Mouse (Mus musculus): ENCODE results near the gene Nudt3. TPM values are rescaled to one million over a fixed set of nuclear protein-coding genes. Genes with fewer than 3 reads are reported as not detected.

Nudt3 gene
- polyA plus RNA-seq, 1 experiment, result 97.1 TPM

- Histone ChIP-seq H3K27ac (ENCODE audit: control insufficient read depth, insufficient read depth, low read depth, low read length, poor library complexity) (no peak overlapping the region), H3K4me1 (ENCODE audit: control insufficient read depth, insufficient read depth, low read length) (peaks cover 4% of the 10 kb centered on the region), H3K4me3 (replicated peaks; ENCODE audit: control insufficient read depth, low read depth, low read length) (no peak overlapping the region)
- TF ChIP-seq CTCF (IDR thresholded peaks at IDR 0.05; ENCODE audit: control insufficient read depth, insufficient read depth, low read length) (no peak), POLR2A (IDR thresholded peaks at IDR 0.05; ENCODE audit: borderline replicate concordance, control insufficient read depth, low read depth, low read length) (no peak)
- WGBS, result 55% methylated on average over 7 of the region's 7 CpGs
Observed at GRCm38 (mm10) chr17:27615388-27615787, 7.9 kb downstream of the Nudt3 start.

- TF ChIP-seq POLR2A (IDR thresholded peaks at IDR 0.05; ENCODE audit: borderline replicate concordance, control insufficient read depth, low read depth, low read length) (no peak), CTCF (IDR thresholded peaks at IDR 0.05; ENCODE audit: control insufficient read depth, insufficient read depth, low read length) (no peak)
- Histone ChIP-seq H3K4me3 (replicated peaks; ENCODE audit: control insufficient read depth, low read depth, low read length) (no peak overlapping the region), H3K4me1 (ENCODE audit: control insufficient read depth, insufficient read depth, low read length) (peaks cover 4% of the 10 kb centered on the region), H3K27ac (ENCODE audit: control insufficient read depth, insufficient read depth, low read depth, low read length, poor library complexity) (no peak overlapping the region)
- WGBS, result 80% methylated on average over 4 of the region's 4 CpGs
Observed at GRCm38 (mm10) chr17:27613016-27613415, 10.3 kb downstream of the Nudt3 start.

- WGBS, result 46% methylated on average over 5 of the region's 5 CpGs
Observed at GRCm38 (mm10) chr17:27611994-27612393, 11.3 kb downstream of the Nudt3 start.

GRCm38 (mm10) chr17:27611519-27611884 lies 11.8 kb downstream of the Nudt3 start:
- Histone ChIP-seq H3K4me3 (replicated peaks; ENCODE audit: control insufficient read depth, low read depth, low read length) (no peak overlapping the region), H3K4me1 (ENCODE audit: control insufficient read depth, insufficient read depth, low read length) (peaks cover 4% of the 10 kb centered on the region), H3K27ac (ENCODE audit: control insufficient read depth, insufficient read depth, low read depth, low read length, poor library complexity) (no peak overlapping the region)
- TF ChIP-seq POLR2A (IDR thresholded peaks at IDR 0.05; ENCODE audit: borderline replicate concordance, control insufficient read depth, low read depth, low read length) (no peak), CTCF (IDR thresholded peaks at IDR 0.05; ENCODE audit: control insufficient read depth, insufficient read depth, low read length) (no peak)
- 37% methylated on average over 3 of the region's 3 CpGs for WGBS

More at GRCm38 (mm10) chr17:27611994-27612393, 11.3 kb downstream of the Nudt3 start:
- Histone ChIP-seq H3K4me3 (replicated peaks; ENCODE audit: control insufficient read depth, low read depth, low read length) (no peak overlapping the region), H3K27ac (ENCODE audit: control insufficient read depth, insufficient read depth, low read depth, low read length, poor library complexity) (no peak overlapping the region), H3K4me1 (ENCODE audit: control insufficient read depth, insufficient read depth, low read length) (peaks cover 4% of the 10 kb centered on the region)
- TF ChIP-seq CTCF (IDR thresholded peaks at IDR 0.05; ENCODE audit: control insufficient read depth, insufficient read depth, low read length) (no peak), POLR2A (IDR thresholded peaks at IDR 0.05; ENCODE audit: borderline replicate concordance, control insufficient read depth, low read depth, low read length) (no peak)

GRCm38 (mm10) chr17:27610679-27611518 lies 12.4 kb downstream of the Nudt3 start:
- no peak overlapping the region for H3K27ac ChIP-seq (ENCODE audit: control insufficient read depth, insufficient read depth, low read depth, low read length, poor library complexity)
- H3K4me3 ChIP-seq (replicated peaks; ENCODE audit: control insufficient read depth, low read depth, low read length), result no peak overlapping the region
- TF ChIP-seq POLR2A (IDR thresholded peaks at IDR 0.05; ENCODE audit: borderline replicate concordance, control insufficient read depth, low read depth, low read length), result no peak
- TF ChIP-seq CTCF (IDR thresholded peaks at IDR 0.05; ENCODE audit: control insufficient read depth, insufficient read depth, low read length), result no peak
- peaks cover 4% of the 10 kb centered on the region for H3K4me1 ChIP-seq (ENCODE audit: control insufficient read depth, insufficient read depth, low read length)
- WGBS, result 52% methylated on average over 10 of the region's 10 CpGs

- Histone ChIP-seq H3K4me3 (replicated peaks; ENCODE audit: control insufficient read depth, low read depth, low read length) (no peak overlapping the region), H3K4me1 (ENCODE audit: control insufficient read depth, insufficient read depth, low read length) (peaks cover 4% of the 10 kb centered on the region), H3K27ac (ENCODE audit: control insufficient read depth, insufficient read depth, low read depth, low read length, poor library complexity) (no peak overlapping the region)
- WGBS, result 82% methylated on average over 7 of the region's 7 CpGs
- no peak for TF ChIP-seq CTCF (IDR thresholded peaks at IDR 0.05; ENCODE audit: control insufficient read depth, insufficient read depth, low read length)
- no peak for TF ChIP-seq POLR2A (IDR thresholded peaks at IDR 0.05; ENCODE audit: borderline replicate concordance, control insufficient read depth, low read depth, low read length)
Observed at GRCm38 (mm10) chr17:27609576-27609975, 13.7 kb downstream of the Nudt3 start.

- peaks cover 1% of the 10 kb centered on the region; the same call in 1 of the 2 replicates for H3K4me1 ChIP-seq (ENCODE audit: control insufficient read depth, insufficient read depth, low read length)
Observed at GRCm38 (mm10) chr17:27603522-27604234, 19.6 kb downstream of the Nudt3 start.

GRCm38 (mm10) chr17:27603036-27603435 lies 20.3 kb downstream of the Nudt3 start:
- Histone ChIP-seq H3K27ac (ENCODE audit: control insufficient read depth, insufficient read depth, low read depth, low read length, poor library complexity) (no peak overlapping the region), H3K4me3 (replicated peaks; ENCODE audit: control insufficient read depth, low read depth, low read length) (no peak overlapping the region), H3K4me1 (ENCODE audit: control insufficient read depth, insufficient read depth, low read length) (peaks cover 1% of the 10 kb centered on the region; the same call in 1 of the 2 replicates)
- 63% methylated on average over 2 of the region's 2 CpGs for WGBS
- TF ChIP-seq CTCF (IDR thresholded peaks at IDR 0.05; ENCODE audit: control insufficient read depth, insufficient read depth, low read length), result no peak
- TF ChIP-seq POLR2A (IDR thresholded peaks at IDR 0.05; ENCODE audit: borderline replicate concordance, control insufficient read depth, low read depth, low read length), result no peak

More at GRCm38 (mm10) chr17:27603522-27604234, 19.6 kb downstream of the Nudt3 start:
- Histone ChIP-seq H3K4me3 (replicated peaks; ENCODE audit: control insufficient read depth, low read depth, low read length) (no peak overlapping the region), H3K27ac (ENCODE audit: control insufficient read depth, insufficient read depth, low read depth, low read length, poor library complexity) (0 out of 2 replicates have a peak overlapping the region, but pooled peaks have one; percentile 6)
- WGBS, result 35% methylated on average over 21 of the region's 21 CpGs
- TF ChIP-seq CTCF (IDR thresholded peaks at IDR 0.05; ENCODE audit: control insufficient read depth, insufficient read depth, low read length) (no peak), POLR2A (IDR thresholded peaks at IDR 0.05; ENCODE audit: borderline replicate concordance, control insufficient read depth, low read depth, low read length) (no peak)
